Mouse (Mus musculus) embryonic fibroblast, embryonic 13.5 days (primary cell): ENCODE data around the gene Grin1. TPM values are rescaled to one million over a fixed set of nuclear protein-coding genes. Genes with fewer than 3 reads are reported as not detected.

Experiments
- H3K27ac ChIP-seq: 2 replicates; pipeline ENCODE4 v1.5.1; 2012; ENCODE audit warnings: low read length, control low read depth, inconsistent platforms; ENCODE audit not compliant: insufficient read depth
- H3K4me1 ChIP-seq: 2 replicates; pipeline ENCODE4 v1.6.1; 2011; ENCODE audit warnings: low read length; ENCODE audit not compliant: control insufficient read depth, insufficient read depth
- H3K4me3 ChIP-seq: 2 replicates; pipeline ENCODE4 v1.5.1; 2011; ENCODE audit warnings: mild to moderate bottlenecking, control low read depth, low read length; ENCODE audit not compliant: insufficient read depth
- CTCF ChIP-seq: IDR thresholded peaks from 2 replicates; pipeline ENCODE4 v1.5.1; 2011; ENCODE audit warnings: mild to moderate bottlenecking, control low read depth, low read length, moderate library complexity, borderline replicate concordance; ENCODE audit not compliant: insufficient read depth
- POLR2A ChIP-seq: IDR thresholded peaks from 2 replicates; pipeline ENCODE4 v1.6.1; 2011; ENCODE audit warnings: low read depth, mild to moderate bottlenecking, control low read depth, low read length, moderate library complexity
- polyA plus RNA-seq: library from polyadenylated mRNA; stranded (reverse); fragments of >200 nt; gene quantifications from 2 replicates; pipeline ENCODE4 v1.2.4, GENCODE M21; 2011; ENCODE audit warnings: low read depth; ENCODE audit not compliant: missing spikeins, insufficient read length

The Grin1 gene
- polyA plus RNA-seq, 1 experiment, result 1.7 TPM

DNA sequence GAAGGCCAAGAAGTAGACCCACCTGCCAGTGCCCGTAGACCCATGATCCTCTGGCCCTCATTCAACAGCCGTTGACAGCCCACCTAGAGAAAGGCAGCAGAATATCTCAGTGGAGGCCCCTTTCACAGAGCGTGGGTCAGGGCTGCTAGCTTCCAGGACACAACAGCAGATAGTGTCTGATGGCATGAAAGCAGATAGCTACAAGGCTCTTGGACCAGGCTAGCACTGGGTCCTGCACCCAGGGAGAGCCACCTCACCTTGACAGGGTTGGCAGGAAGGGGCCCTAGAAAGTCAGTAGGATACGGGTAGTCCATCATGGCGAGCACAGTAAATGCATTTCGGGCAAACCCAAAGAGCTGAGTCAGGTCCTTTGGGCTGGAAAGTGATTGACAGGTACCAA is 35.2 kb upstream of the Grin1 start:
- H3K4me1 ChIP-seq, result peaks cover 2% of the 10 kb centered on the region; the same call in 1 of the 2 replicates
- no peak overlapping the region for H3K4me3 ChIP-seq
- H3K27ac ChIP-seq, result no peak overlapping the region
- no peak for TF ChIP-seq POLR2A
- TF ChIP-seq CTCF, result no peak

DNA sequence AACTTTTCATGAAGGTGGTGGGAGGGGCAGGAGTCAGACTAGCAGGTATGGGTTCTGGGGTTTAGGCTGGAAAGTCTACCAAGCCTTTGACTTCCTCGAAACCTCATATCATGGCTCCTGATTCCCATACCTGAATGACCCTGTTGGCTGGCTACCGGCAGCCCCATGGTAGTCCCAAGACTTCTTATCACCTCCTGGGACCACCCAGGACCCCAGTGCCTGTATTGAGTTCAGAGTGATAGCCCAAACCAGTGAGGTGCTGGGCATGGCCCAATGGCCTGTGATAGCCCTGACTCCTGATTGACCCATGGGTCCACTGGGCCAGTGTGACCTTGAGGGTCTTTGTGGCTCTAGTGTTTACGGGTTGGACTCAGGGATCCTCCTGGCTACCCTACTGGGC is 31.7 kb upstream of the Grin1 start:
- Histone ChIP-seq H3K27ac (no peak overlapping the region), H3K4me3 (no peak overlapping the region), H3K4me1 (no peaks in the 10 kb centered on the region)
- TF ChIP-seq POLR2A (no peak), CTCF (no peak)

DNA sequence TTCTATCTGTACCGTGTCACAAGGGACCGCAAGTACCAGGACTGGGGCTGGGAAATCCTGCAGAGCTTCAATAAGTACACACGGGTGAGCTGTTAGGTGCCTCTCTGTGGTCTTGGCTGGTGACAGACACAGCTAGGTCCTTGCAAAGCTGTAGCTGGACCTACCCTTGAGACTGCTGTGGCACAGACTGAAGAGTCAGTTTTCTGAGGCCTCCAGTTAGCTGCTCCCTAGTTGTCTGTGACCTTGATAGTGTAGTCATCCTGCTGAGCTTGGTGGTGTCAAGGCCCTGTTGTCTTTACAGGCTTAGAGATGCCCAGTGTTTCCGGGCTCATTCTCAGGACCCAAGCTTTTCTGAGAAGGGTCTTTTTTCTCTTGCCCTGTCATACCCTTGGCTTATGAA is 30.5 kb upstream of the Grin1 start:
- H3K27ac ChIP-seq, result no peak overlapping the region
- no peaks in the 10 kb centered on the region for H3K4me1 ChIP-seq
- no peak overlapping the region for H3K4me3 ChIP-seq
- TF ChIP-seq CTCF (no peak), POLR2A (no peak)

DNA sequence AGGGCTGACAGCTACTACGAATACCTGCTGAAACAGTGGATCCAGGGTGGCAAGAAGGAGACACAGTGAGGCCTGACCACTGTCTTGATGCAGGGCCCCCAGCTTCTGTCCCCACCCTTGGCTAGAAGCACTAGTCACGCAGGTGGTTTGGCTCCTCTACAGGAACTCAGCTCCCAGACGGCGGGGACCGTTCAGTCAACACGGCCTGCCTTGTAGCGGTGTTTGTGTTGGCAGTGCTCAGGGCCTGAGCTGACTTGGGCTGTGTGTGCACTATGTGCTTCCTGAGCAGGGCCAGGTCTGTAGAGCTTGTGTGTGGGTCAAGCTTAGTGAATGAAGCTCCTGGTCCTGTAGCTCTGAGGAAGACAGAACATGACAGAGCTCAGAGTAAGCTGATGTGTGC is 29.2 kb upstream of the Grin1 start:
- no peak overlapping the region for H3K27ac ChIP-seq
- no peaks in the 10 kb centered on the region for H3K4me1 ChIP-seq
- TF ChIP-seq POLR2A (no peak), CTCF (no peak)
- H3K4me3 ChIP-seq, result no peak overlapping the region

DNA sequence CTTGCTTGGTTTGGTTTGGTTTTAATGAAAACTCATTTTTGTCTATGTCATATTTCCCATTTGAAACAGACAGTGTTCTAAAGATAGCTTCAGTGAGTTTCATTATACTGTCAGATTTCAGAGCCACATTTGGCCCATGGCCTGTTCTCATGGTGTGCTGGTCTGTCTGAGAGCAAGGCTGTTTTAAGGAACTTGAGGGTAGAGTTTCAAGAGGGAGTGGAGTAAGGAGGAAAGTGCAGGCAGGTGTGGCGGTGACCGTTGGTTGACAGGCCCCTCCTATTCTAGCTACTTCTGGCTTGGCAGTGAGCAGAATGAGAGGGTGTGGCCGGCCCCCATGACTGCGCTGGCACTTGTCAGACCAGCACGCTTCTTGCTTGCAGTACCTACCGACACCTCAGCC is 19.3 kb upstream of the Grin1 start:
- TF ChIP-seq POLR2A, result no peak
- TF ChIP-seq CTCF, result no peak
- Histone ChIP-seq H3K4me1 (no peaks in the 10 kb centered on the region), H3K4me3 (no peak overlapping the region), H3K27ac (no peak overlapping the region)

DNA sequence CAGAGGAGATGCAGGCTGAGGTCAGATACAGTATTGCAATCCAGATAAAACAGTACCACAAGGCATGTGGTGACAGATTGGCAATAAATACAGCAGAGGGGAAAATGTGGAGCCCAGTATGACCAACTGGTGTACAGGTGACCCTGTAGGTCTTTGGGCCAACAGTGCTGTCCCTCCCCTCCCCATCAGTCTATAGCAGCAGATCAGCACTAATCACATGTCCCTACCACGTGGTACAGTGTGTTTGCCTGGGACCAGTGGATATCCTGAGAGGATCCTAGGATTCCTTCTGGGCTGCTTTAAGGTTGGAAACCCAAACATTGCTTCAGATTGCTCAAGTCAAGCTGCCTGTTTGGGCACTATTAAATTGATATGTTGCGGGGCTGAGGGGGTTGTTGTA is 14.6 kb upstream of the Grin1 start:
- peak overlapping the region; percentile 82 for H3K4me3 ChIP-seq
- no peak overlapping the region for H3K27ac ChIP-seq
- 0 out of 2 replicates have a peak, but pooled peaks cover 3% of the 10 kb centered on the region for H3K4me1 ChIP-seq
- TF ChIP-seq CTCF (no peak), POLR2A (no peak)

DNA sequence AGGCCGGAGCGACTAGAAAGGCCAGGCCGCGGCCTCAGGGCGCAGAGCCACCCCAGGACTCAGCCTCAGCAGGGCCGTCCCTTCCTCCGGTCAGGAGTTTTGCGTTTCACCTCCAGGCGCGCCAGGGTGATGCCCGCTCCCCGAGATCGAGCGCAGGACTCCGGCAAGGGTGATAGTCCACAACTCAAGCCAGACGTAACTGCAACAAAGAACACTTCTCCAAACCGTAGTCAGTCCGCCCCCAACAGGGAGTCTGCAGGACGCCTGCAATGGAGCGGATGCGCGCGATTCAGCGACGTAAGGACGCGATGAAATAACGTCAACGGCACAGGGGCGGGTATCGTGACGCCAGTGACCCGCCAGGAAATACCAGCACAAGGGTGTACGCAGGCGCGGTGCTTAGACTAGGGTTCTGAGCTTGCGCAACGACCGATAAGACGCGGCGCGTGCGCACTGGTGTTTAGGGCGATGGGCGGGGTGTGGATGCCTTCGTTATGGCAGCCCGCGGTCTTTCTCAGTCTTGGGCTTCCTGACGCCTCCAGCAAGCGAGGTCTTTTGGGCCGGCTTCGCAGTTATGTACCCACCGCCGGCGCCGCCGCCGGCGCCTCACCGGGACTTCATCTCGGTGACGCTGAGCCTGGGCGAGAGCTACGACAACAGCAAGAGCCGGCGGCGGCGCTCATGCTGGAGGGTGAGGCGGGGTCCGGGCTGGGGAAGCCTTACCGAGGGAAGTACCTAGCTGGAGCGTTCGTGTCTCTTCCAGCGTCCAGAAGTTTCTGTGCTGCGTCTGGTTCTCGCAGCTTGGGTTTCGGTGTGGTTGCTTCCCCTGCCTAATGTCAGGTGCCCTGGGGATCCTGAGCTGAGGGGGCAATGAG is 13.5 kb upstream of the Grin1 start, which contains the start of gene Man1b1:
Gene Man1b1, plus strand, starts transcription at position 53 of the 875 bp plus-strand sequence.
- Histone ChIP-seq H3K4me1 (0 out of 2 replicates have a peak, but pooled peaks cover 3% of the 10 kb centered on the region), H3K27ac (0 out of 2 replicates have a peak within 1 kb of the TSS, but pooled peaks have one; percentile 12), H3K4me3 (peak within 1 kb of the TSS; percentile 82)
- peak; percentile 90 for TF ChIP-seq POLR2A
- TF ChIP-seq CTCF, result peak; percentile 7; the same call in 1 of the 2 replicates

DNA sequence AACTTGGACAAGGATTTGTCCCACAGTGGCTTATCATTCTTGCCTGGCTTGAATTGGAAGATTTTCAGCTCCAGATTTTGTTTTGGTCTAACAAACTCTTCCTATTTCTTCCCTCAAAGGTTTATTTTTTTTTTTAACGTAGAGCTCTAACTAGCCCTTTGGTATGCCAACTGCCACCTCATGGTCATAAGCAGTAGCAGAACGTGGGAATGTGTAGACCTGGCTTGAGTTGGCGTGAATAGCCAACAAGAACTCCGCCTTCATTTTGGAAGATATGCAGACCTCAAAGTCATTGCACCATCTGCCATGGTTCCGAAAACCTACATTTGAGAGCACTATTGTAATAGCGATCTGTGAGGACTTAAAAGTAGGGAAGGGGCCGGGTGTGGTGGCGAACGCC is 12.5 kb upstream of the Grin1 start:
- Histone ChIP-seq H3K27ac (no peak overlapping the region), H3K4me1 (0 out of 2 replicates have a peak, but pooled peaks cover 3% of the 10 kb centered on the region), H3K4me3 (peak overlapping the region; percentile 82)
- TF ChIP-seq POLR2A (no peak), CTCF (no peak)

DNA sequence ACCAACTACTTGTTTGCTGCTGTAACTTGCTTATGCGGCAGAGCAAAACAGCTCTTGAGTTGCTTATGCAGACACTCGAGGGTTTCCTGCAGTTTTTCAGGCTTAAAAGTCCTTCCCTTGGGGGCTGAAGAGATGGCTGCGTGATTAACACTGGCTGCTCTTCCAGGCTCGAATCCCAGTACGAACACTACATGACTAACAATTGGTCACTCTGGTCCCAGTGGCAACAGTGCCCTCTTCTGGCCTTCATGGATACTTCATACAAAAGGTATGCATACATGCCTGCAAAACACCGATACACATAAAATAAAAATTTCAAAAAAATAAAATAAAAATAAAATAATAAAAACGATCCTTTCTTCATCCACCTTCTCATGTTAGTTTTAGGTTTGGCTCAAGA is 9.5 kb upstream of the Grin1 start:
- Histone ChIP-seq H3K4me3 (no peak overlapping the region), H3K27ac (no peak overlapping the region), H3K4me1 (0 out of 2 replicates have a peak, but pooled peaks cover 3% of the 10 kb centered on the region)
- TF ChIP-seq CTCF, result no peak
- no peak for TF ChIP-seq POLR2A

DNA sequence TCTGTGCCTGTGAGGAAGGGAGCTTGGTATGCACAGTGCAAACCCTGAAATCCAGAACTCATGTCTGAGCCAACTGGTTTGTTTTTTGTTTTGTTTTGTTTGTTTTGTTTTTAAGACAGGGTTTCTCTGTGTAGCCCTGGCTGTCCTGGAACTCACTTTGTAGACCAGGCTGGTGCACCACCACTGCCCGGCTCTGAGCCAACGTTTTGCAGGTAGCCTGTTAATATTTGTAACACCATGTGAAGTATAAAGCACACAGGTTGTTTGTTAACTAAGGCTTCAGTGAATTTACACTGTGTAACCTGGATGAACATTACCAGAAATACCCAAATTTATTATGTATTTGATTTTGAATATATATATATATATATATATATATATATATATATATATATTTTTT is 7.0 kb upstream of the Grin1 start:
- H3K27ac ChIP-seq, result no peak overlapping the region
- H3K4me3 ChIP-seq, result no peak overlapping the region
- no peaks in the 10 kb centered on the region for H3K4me1 ChIP-seq
- no peak for TF ChIP-seq CTCF
- TF ChIP-seq POLR2A, result no peak
